Comparison of ENCODE assay signal across 8 mouse cellular contexts in genomic region chr13:13889297-13890120, GRCm38 (mm10).
A peak's percentile ranks its signal among the peaks of the same experiment; 100 is the strongest.
DNase-seq lines count a peak whose midpoint lies in the region; ATAC-seq and TF ChIP-seq lines count a peak whose summit lies in the region.

No protein-coding gene starts in this region.

- H3K4me3 ChIP-seq in CH12.LX (replicated peaks in 1 of 3; ENCODE audit: low read depth in 2 of 3, low read length in 2 of 3, poor library complexity in 1 of 3): peak overlapping the region; percentile 26 to 61 (median 42)
- peak overlapping the region; percentile 32 for H3K4me3 ChIP-seq in forebrain, embryonic 11.5 days (ENCODE audit: low read depth, low read length)
- H3K4me3 ChIP-seq in heart, embryonic 16.5 days (ENCODE audit: low read length): peak overlapping the region; percentile 53
- H3K4me3 ChIP-seq in liver, embryonic 15.5 days (replicated peaks): peak overlapping the region; percentile 54
- H3K4me3 ChIP-seq in neural tube, embryonic 12.5 days: peak overlapping the region; percentile 41

- no peaks in the 10 kb centered on the region for H3K36me3 ChIP-seq in CH12.LX (replicated peaks in 1 of 2; ENCODE audit: control insufficient read depth in 1 of 2, insufficient read depth in 1 of 2, low read length in 1 of 2)
- H3K36me3 ChIP-seq in forebrain, embryonic 11.5 days (ENCODE audit: control insufficient read depth, insufficient read depth, low read length): no peaks in the 10 kb centered on the region
- no peaks in the 10 kb centered on the region for H3K36me3 ChIP-seq in heart, embryonic 16.5 days (ENCODE audit: control insufficient read depth, insufficient read depth)
- H3K36me3 ChIP-seq in liver, embryonic 15.5 days (replicated peaks): no peaks in the 10 kb centered on the region
- no peaks in the 10 kb centered on the region for H3K36me3 ChIP-seq in neural tube, embryonic 12.5 days

- peak; percentile 97 for ATAC-seq in forebrain, embryonic 11.5 days (replicated peaks; ENCODE audit: low FRiP score)
- ATAC-seq in heart, embryonic 16.5 days (replicated peaks; ENCODE audit: extremely low read depth, insufficient read depth, low FRiP score): peak; percentile 84
- peak; percentile 80 for ATAC-seq in liver, embryonic 15.5 days (ENCODE audit: insufficient read depth)
- ATAC-seq in neural tube, embryonic 12.5 days (ENCODE audit: low FRiP score, low read depth): peak; percentile 98

- peaks cover 3% of the 10 kb centered on the region for H3K9me3 ChIP-seq in CH12.LX (replicated peaks; ENCODE audit: low read length)
- no peaks in the 10 kb centered on the region for H3K9me3 ChIP-seq in forebrain, embryonic 11.5 days (ENCODE audit: control insufficient read depth, low read length)
- H3K9me3 ChIP-seq in heart, embryonic 16.5 days (replicated peaks; ENCODE audit: control insufficient read depth, low read length): no peaks in the 10 kb centered on the region
- H3K9me3 ChIP-seq in liver, embryonic 15.5 days (replicated peaks): no peaks in the 10 kb centered on the region
- H3K9me3 ChIP-seq in neural tube, embryonic 12.5 days: peaks cover 5% of the 10 kb centered on the region; the same call in 1 of the 2 replicates

- H3K79me2 ChIP-seq in CH12.LX (replicated peaks; ENCODE audit: control insufficient read depth, extremely low read depth, insufficient read depth, poor library complexity, severe bottlenecking): no peaks in the 10 kb centered on the region

- peak; percentile 99 for DNase-seq in CH12.LX (ENCODE audit: extremely low read depth)
- DNase-seq in c-Kit-positive CD71-positive TER-119-negative erythroid progenitor cells, embryonic 14.5 days (ENCODE audit: low read depth): peak; percentile 99
- DNase-seq in forebrain, embryonic 11.5 days (ENCODE audit: low spot score): peak; percentile 94
- peak; percentile 96 to 98 for DNase-seq in kidney, postnatal 36 days
- peak; percentile 98 for DNase-seq in telencephalon, adult 2 months (ENCODE audit: low read depth, low spot score)

- no peak overlapping the region for H3K27ac ChIP-seq in CH12.LX (ENCODE audit: insufficient read depth, low read depth)
- no peak overlapping the region for H3K27ac ChIP-seq in forebrain, embryonic 11.5 days (ENCODE audit: low read depth, low read length)
- no peak overlapping the region for H3K27ac ChIP-seq in heart, embryonic 16.5 days (ENCODE audit: low read length)
- H3K27ac ChIP-seq in liver, embryonic 15.5 days (replicated peaks): no peak overlapping the region
- no peak overlapping the region for H3K27ac ChIP-seq in neural tube, embryonic 12.5 days

- peak; percentile 98 to 100 for TF ChIP-seq CTCF in CH12.LX (conservative IDR thresholded peaks at IDR 0.05 in 1 of 2, IDR thresholded peaks at IDR 0.05 in 1 of 2; ENCODE audit: low read depth in 2 of 2, low read length in 2 of 2)

- TF ChIP-seq EP300 in CH12.LX (IDR thresholded peaks at IDR 0.05; ENCODE audit: low read length): no peak

- WGBS in forebrain, embryonic 11.5 days: 24% methylated on average over 17 of the region's 17 CpGs
- WGBS in heart, embryonic 16.5 days: 18% methylated on average over 17 of the region's 17 CpGs
- WGBS in liver, embryonic 15.5 days (ENCODE audit: insufficient replicate concordance): 19% methylated on average over 17 of the region's 17 CpGs
- 21% methylated on average over 17 of the region's 17 CpGs for WGBS in neural tube, embryonic 12.5 days

- TF ChIP-seq RAD21 in CH12.LX (IDR thresholded peaks at IDR 0.05; ENCODE audit: low read depth, low read length): no peak; the same call in none of the 2 replicates

- in situ Hi-C loops in CH12.LX (cut with MboI; ENCODE audit: low pct_ligation_motif_present, low pct_unique_long_range_greater_than_20kb, low sequenced_read_pairs): no loop called here

- H3K4me1 ChIP-seq in CH12.LX (ENCODE audit: control insufficient read depth in 1 of 2, insufficient read depth in 2 of 2): no peaks in the 10 kb centered on the region
- no peaks in the 10 kb centered on the region for H3K4me1 ChIP-seq in forebrain, embryonic 11.5 days (replicated peaks; ENCODE audit: control insufficient read depth, insufficient read depth, low read length)
- H3K4me1 ChIP-seq in heart, embryonic 16.5 days (ENCODE audit: control insufficient read depth, insufficient read depth, low read length): no peaks in the 10 kb centered on the region
- peaks cover 2% of the 10 kb centered on the region; the same call in 1 of the 2 replicates for H3K4me1 ChIP-seq in liver, embryonic 15.5 days (replicated peaks)
- no peaks in the 10 kb centered on the region for H3K4me1 ChIP-seq in neural tube, embryonic 12.5 days

- dilution Hi-C loops in CH12.LX (cut with MboI; ENCODE audit: extremely low pct_ligation_motif_present, extremely low pct_unique_long_range_greater_than_20kb, low sequenced_read_pairs): no loop called here

- peak; percentile 60 for TF ChIP-seq POLR2A in CH12.LX (IDR thresholded peaks at IDR 0.05; ENCODE audit: low read depth, low read length)

- peak overlapping the region; percentile 57 for H3K4me2 ChIP-seq in CH12.LX (ENCODE audit: insufficient read depth, low read depth, poor library complexity, severe bottlenecking)
- H3K4me2 ChIP-seq in forebrain, embryonic 11.5 days (ENCODE audit: low read depth, low read length, severe bottlenecking): peak overlapping the region; percentile 36
- peak overlapping the region; percentile 58 for H3K4me2 ChIP-seq in heart, embryonic 16.5 days (ENCODE audit: low read depth, low read length)
- H3K4me2 ChIP-seq in liver, embryonic 15.5 days: peak overlapping the region; percentile 71
- peak overlapping the region; percentile 60 for H3K4me2 ChIP-seq in neural tube, embryonic 12.5 days (replicated peaks)

- no peaks in the 10 kb centered on the region for H3K27me3 ChIP-seq in CH12.LX (replicated peaks)
- H3K27me3 ChIP-seq in forebrain, embryonic 11.5 days (ENCODE audit: control insufficient read depth, insufficient read depth, low read length): no peaks in the 10 kb centered on the region
- no peaks in the 10 kb centered on the region for H3K27me3 ChIP-seq in heart, embryonic 16.5 days (ENCODE audit: control insufficient read depth, insufficient read depth, low read length)
- H3K27me3 ChIP-seq in liver, embryonic 15.5 days: no peaks in the 10 kb centered on the region
- H3K27me3 ChIP-seq in neural tube, embryonic 12.5 days (replicated peaks): no peaks in the 10 kb centered on the region

- peak overlapping the region; percentile 43; the same call in 1 of the 2 replicates for H3K9ac ChIP-seq in CH12.LX (ENCODE audit: insufficient read depth, low read depth)
- no peak overlapping the region; the same call in 1 of the 2 replicates for H3K9ac ChIP-seq in forebrain, embryonic 11.5 days (ENCODE audit: low read length)
- peak overlapping the region; percentile 69; the same call in 1 of the 2 replicates for H3K9ac ChIP-seq in heart, embryonic 16.5 days (ENCODE audit: low read length)
- H3K9ac ChIP-seq in liver, embryonic 15.5 days: no peak overlapping the region
- H3K9ac ChIP-seq in neural tube, embryonic 12.5 days: peak overlapping the region; percentile 26; the same call in 1 of the 2 replicates

TF ChIP-seq in CH12.LX, 34 proteins besides CTCF, POLR2A, EP300 and RAD21 (continues in another document):
- TF ChIP-seq NELFE (IDR thresholded peaks at IDR 0.05; ENCODE audit: low read depth, low read length) (peak; percentile 63; the same call in 1 of the 2 replicates), JUN (IDR thresholded peaks at IDR 0.05; ENCODE audit: insufficient read depth, low read depth, low read length) (no peak), MEF2A (IDR thresholded peaks at IDR 0.05; ENCODE audit: borderline replicate concordance, low read depth, low read length) (0 out of 2 replicates have a peak, but pooled peaks have one; percentile 57), RCOR1 (conservative IDR thresholded peaks at IDR 0.05; ENCODE audit: low read depth, low read length) (no peak), SMC3 (IDR thresholded peaks at IDR 0.05; ENCODE audit: low read depth, low read length) (peak; percentile 93), NRF1 (IDR thresholded peaks at IDR 0.05; ENCODE audit: low read depth, low read length) (no peak), ZKSCAN1 (IDR thresholded peaks at IDR 0.05; ENCODE audit: borderline replicate concordance, low read depth, low read length) (no peak), PAX5 (IDR thresholded peaks at IDR 0.05; ENCODE audit: low read length) (no peak), CHD2 (IDR thresholded peaks at IDR 0.05; ENCODE audit: low read length) (no peak), MXI1 (IDR thresholded peaks at IDR 0.05; ENCODE audit: low read depth, low read length) (0 out of 2 replicates have a peak, but pooled peaks have one; percentile 62), KAT2A (IDR thresholded peaks at IDR 0.05; ENCODE audit: insufficient replicate concordance, low read length) (peak; percentile 59; the same call in 1 of the 2 replicates), SIN3A (IDR thresholded peaks at IDR 0.05; ENCODE audit: low read length) (peak; percentile 77), MAFK (IDR thresholded peaks at IDR 0.05; ENCODE audit: insufficient replicate concordance, low read length) (no peak), ETS1 (conservative IDR thresholded peaks at IDR 0.05; ENCODE audit: low read depth, low read length) (no peak; the same call in 1 of the 2 replicates), UBTF (IDR thresholded peaks at IDR 0.05; ENCODE audit: low read depth, low read length) (no peak), ELF1 (IDR thresholded peaks at IDR 0.05; ENCODE audit: low read depth, low read length) (peak; percentile 86), TBP (conservative IDR thresholded peaks at IDR 0.05; ENCODE audit: low read depth, low read length) (peak; percentile 70; the same call in 1 of the 2 replicates), ZMIZ1 (IDR thresholded peaks at IDR 0.05; ENCODE audit: low read depth, low read length) (no peak), USF2 (conservative IDR thresholded peaks at IDR 0.05; ENCODE audit: low read depth, low read length) (no peak), TCF12 (IDR thresholded peaks at IDR 0.05; ENCODE audit: low read depth, low read length) (peak; percentile 73), IRF4 (IDR thresholded peaks at IDR 0.05; ENCODE audit: low read depth, low read length) (peak; percentile 48), HCFC1 (IDR thresholded peaks at IDR 0.05; ENCODE audit: low read depth, low read length) (peak; percentile 84), ZNF384 (IDR thresholded peaks at IDR 0.05; ENCODE audit: low read depth, low read length) (no peak), MYC (IDR thresholded peaks at IDR 0.05; ENCODE audit: low read depth, low read length) (peak; percentile 66; the same call in 1 of the 2 replicates), ZC3H11A (IDR thresholded peaks at IDR 0.05; ENCODE audit: low read depth, low read length) (peak; percentile 91), MAZ (IDR thresholded peaks at IDR 0.05; ENCODE audit: low read depth, low read length) (no peak), JUND (conservative IDR thresholded peaks at IDR 0.05; ENCODE audit: low read depth, low read length) (peak; percentile 34; the same call in 1 of the 2 replicates), E2F4 (IDR thresholded peaks at IDR 0.05; ENCODE audit: insufficient replicate concordance, low read depth, low read length) (no peak), GABPA (IDR thresholded peaks at IDR 0.05; ENCODE audit: insufficient replicate concordance, low read depth, low read length) (no peak)

Comparison
In these comparisons a context has a peak if more than half of its experiments do, and no peak if none do; other contexts are left out.
1. H3K9ac ChIP-seq: peak in CH12.LX (single experiment), heart, embryonic 16.5 days (single experiment) and neural tube, embryonic 12.5 days (single experiment); none in forebrain, embryonic 11.5 days (single experiment) and liver, embryonic 15.5 days (single experiment).
2. Peak in every context shown above with its lines, with median percentiles within 50 percentile points of each other: DNase-seq, H3K4me2 ChIP-seq, H3K4me3 ChIP-seq and ATAC-seq.